ENCODE assay signal across 8 mouse cellular contexts in the genomic region with DNA sequence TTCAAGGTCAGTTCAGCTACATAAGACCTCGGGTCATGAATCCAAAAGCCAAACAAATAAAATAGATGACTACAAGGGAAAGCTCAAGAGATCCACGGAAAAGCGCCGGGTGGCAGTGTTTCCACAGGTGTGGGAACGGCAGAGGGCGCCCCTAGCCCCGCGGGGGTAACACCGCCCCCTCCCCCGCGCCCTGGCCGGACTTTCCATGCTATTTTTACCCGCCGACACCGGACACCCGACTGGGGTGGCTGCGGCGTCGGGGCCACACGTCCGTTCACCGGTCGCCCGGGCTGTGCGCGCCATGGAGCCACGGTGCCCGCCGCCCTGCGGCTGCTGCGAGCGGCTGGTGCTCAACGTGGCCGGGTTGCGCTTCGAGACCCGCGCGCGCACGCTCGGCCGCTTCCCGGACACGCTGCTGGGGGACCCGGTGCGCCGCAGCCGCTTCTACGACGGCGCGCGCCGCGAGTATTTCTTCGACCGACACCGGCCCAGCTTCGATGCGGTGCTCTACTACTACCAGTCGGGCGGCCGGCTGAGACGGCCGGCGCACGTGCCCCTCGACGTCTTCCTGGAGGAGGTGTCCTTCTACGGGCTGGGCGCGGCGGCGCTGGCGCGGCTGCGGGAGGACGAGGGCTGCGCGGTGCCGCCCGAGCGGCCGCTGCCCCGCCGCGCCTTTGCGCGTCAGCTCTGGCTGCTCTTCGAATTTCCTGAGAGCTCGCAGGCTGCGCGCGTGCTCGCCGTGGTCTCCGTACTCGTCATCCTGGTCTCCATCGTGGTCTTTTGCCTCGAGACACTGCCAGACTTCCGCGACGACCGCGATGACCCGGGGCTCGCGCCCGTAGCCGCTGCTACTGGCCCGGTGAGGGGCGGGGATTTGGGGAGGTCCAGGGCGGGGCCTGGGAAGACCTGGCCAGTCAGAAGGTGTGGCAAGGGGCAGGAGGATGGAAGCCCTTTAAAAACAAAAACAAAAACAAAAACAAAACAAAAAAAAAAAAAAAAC. TPM values are rescaled to one million over a fixed set of nuclear protein-coding genes. Genes with fewer than 3 reads are reported as not detected.
DNase-seq lines count a peak whose midpoint lies in the region; ATAC-seq and TF ChIP-seq lines count a peak whose summit lies in the region.

No protein-coding gene starts in this region.

- no peak overlapping the region for H3K27ac ChIP-seq in thymus, adult 2 months (ENCODE audit: control insufficient read depth, insufficient read depth, low read length)
- H3K27ac ChIP-seq in intestine, embryonic 16.5 days (ENCODE audit: low read length): no peak overlapping the region

- TF ChIP-seq POLR2A in thymus, adult 2 months (IDR thresholded peaks at IDR 0.05; ENCODE audit: control insufficient read depth, extremely low read depth, insufficient read depth, low read length, poor library complexity): no peak

- WGBS in thymus, adult 2 months: 2% methylated on average over 114 of the region's 114 CpGs
- under 1% methylated on average over 102 of the region's 114 CpGs for WGBS in intestine, embryonic 16.5 days

- peak overlapping the region; percentile 74 for H3K4me2 ChIP-seq in intestine, embryonic 16.5 days (ENCODE audit: low read depth, low read length)

- H3K4me1 ChIP-seq in thymus, adult 2 months (replicated peaks; ENCODE audit: control insufficient read depth, insufficient read depth, low read length): peaks cover 6% of the 10 kb centered on the region; the same call in 1 of the 2 replicates
- H3K4me1 ChIP-seq in intestine, embryonic 16.5 days (ENCODE audit: control insufficient read depth, insufficient read depth, low read length): peaks cover 10% of the 10 kb centered on the region

- H3K4me3 ChIP-seq in thymus, adult 2 months (ENCODE audit: control insufficient read depth, insufficient read depth, low read length): peak overlapping the region; percentile 21
- peak overlapping the region; percentile 49 for H3K4me3 ChIP-seq in intestine, embryonic 16.5 days (ENCODE audit: low read length)

- peak overlapping the region; percentile 62 for H3K9ac ChIP-seq in intestine, embryonic 16.5 days (ENCODE audit: low read depth, low read length)

- 0 out of 2 replicates have a peak, but pooled peaks have one; percentile 12 for TF ChIP-seq CTCF in thymus, adult 2 months (IDR thresholded peaks at IDR 0.05; ENCODE audit: borderline replicate concordance, control insufficient read depth, extremely low read depth, insufficient read depth, low read length, poor library complexity)

- H3K9me3 ChIP-seq in intestine, embryonic 16.5 days (ENCODE audit: control insufficient read depth, low read length): no peaks in the 10 kb centered on the region

- no peak for DNase-seq in thymus, adult 2 months
- no peak for DNase-seq in thymus, postnatal 0 days (ENCODE audit: low spot score)
- DNase-seq in gastrocnemius, postnatal 25 days: peak; percentile 82
- DNase-seq in lung, postnatal 10 days: peak; percentile 31
- no peak for DNase-seq in T-cell, adult 2 months (ENCODE audit: low spot score)
- no peak for DNase-seq in thymus, postnatal 36 days
- DNase-seq in cerebellum, adult 18-20 months: no peak

- H3K27me3 ChIP-seq in thymus, adult 2 months (ENCODE audit: control insufficient read depth, insufficient read depth, low read length): peaks cover 19% of the 10 kb centered on the region
- H3K27me3 ChIP-seq in intestine, embryonic 16.5 days (replicated peaks; ENCODE audit: control insufficient read depth, insufficient read depth, low read length): peaks cover 59% of the 10 kb centered on the region

- peak; percentile 8; the same call in 1 of the 2 replicates for ATAC-seq in intestine, embryonic 16.5 days

- H3K36me3 ChIP-seq in thymus, adult 2 months (ENCODE audit: control insufficient read depth, insufficient read depth, low read length): no peaks in the 10 kb centered on the region
- H3K36me3 ChIP-seq in intestine, embryonic 16.5 days (ENCODE audit: control insufficient read depth, insufficient read depth, low read length): no peaks in the 10 kb centered on the region

RNA-seq across cellular contexts. Expression of a gene that starts 1.0 kb away (rescaled TPM):
- 0.68 and 1.1 TPM in 2 replicates for polyA plus RNA-seq in thymus, adult 2 months (2012; rRNA removed)
- 0.14 and 0.34 TPM in 2 replicates for polyA plus RNA-seq in thymus, postnatal 0 days (2015; fragmentation: Nextera tagmentation; extraction: Ambion mirVana)
- total RNA-seq in gastrocnemius, postnatal 25 days (2021): 100 to 1,000 TPM in 1 of 2 experiments, 10 to 100 TPM in 1; 73.7 to 107 TPM
- polyA plus RNA-seq in intestine, embryonic 16.5 days (2015; fragmentation: Nextera tagmentation; extraction: Ambion mirVana): 0.11 TPM in 1 of 2 replicates, not detected in the other

RNA-seq across cellular contexts. Expression of a gene that starts 7.0 kb away (rescaled TPM):
- 2.1 and 3.0 TPM in 2 replicates for polyA plus RNA-seq in thymus, adult 2 months (2012; rRNA removed)
- 3.9 and 4.2 TPM in 2 replicates for polyA plus RNA-seq in thymus, postnatal 0 days (2015; fragmentation: Nextera tagmentation; extraction: Ambion mirVana)
- total RNA-seq in gastrocnemius, postnatal 25 days (2021): 1 to 10 TPM; 3.9 to 6.6 TPM
- 1.4 and 1.8 TPM in 2 replicates for polyA plus RNA-seq in intestine, embryonic 16.5 days (2015; fragmentation: Nextera tagmentation; extraction: Ambion mirVana)

RNA-seq across cellular contexts. Expression of a gene that starts 10.9 kb away (rescaled TPM):
- 693 and 725 TPM in 2 replicates for polyA plus RNA-seq in thymus, adult 2 months (2012; rRNA removed)
- polyA plus RNA-seq in thymus, postnatal 0 days (2015; fragmentation: Nextera tagmentation; extraction: Ambion mirVana): 198 and 222 TPM in 2 replicates
- total RNA-seq in gastrocnemius, postnatal 25 days (2021): 10 to 100 TPM; 76.1 to 78.0 TPM
- polyA plus RNA-seq in intestine, embryonic 16.5 days (2015; fragmentation: Nextera tagmentation; extraction: Ambion mirVana): 139 and 150 TPM in 2 replicates

RNA-seq across cellular contexts. Expression of a gene that starts 14.2 kb away (rescaled TPM):
- polyA plus RNA-seq in thymus, adult 2 months (2012; rRNA removed): 0.80 and 0.96 TPM in 2 replicates
- polyA plus RNA-seq in thymus, postnatal 0 days (2015; fragmentation: Nextera tagmentation; extraction: Ambion mirVana): not detected in 2 replicates
- total RNA-seq in gastrocnemius, postnatal 25 days (2021): 1 to 10 TPM in 1 of 2 experiments, not detected in 1; 1.6 TPM
- 0.28 TPM in 1 of 2 replicates, not detected in the other for polyA plus RNA-seq in intestine, embryonic 16.5 days (2015; fragmentation: Nextera tagmentation; extraction: Ambion mirVana)

RNA-seq across cellular contexts. Expression of a gene that starts 28.2 kb away (rescaled TPM):
- polyA plus RNA-seq in thymus, adult 2 months (2012; rRNA removed): 35.2 and 35.5 TPM in 2 replicates
- polyA plus RNA-seq in thymus, postnatal 0 days (2015; fragmentation: Nextera tagmentation; extraction: Ambion mirVana): 9.4 and 10.5 TPM in 2 replicates
- 100 to 1,000 TPM; 243 to 327 TPM for total RNA-seq in gastrocnemius, postnatal 25 days (2021)
- polyA plus RNA-seq in intestine, embryonic 16.5 days (2015; fragmentation: Nextera tagmentation; extraction: Ambion mirVana): 49.4 and 53.1 TPM in 2 replicates

Comparison
In these comparisons a context has a peak if more than half of its experiments do, and no peak if none do; other contexts are left out.
1. DNase-seq: peak in gastrocnemius, postnatal 25 days (single experiment) and lung, postnatal 10 days (single experiment); none in thymus, adult 2 months (single experiment), thymus, postnatal 0 days (single experiment), T-cell, adult 2 months (single experiment), thymus, postnatal 36 days (0 of 2) and cerebellum, adult 18-20 months (0 of 2).